Mouse (Mus musculus) c-Kit-positive CD71-negative TER-119-negative erythroid progenitor cells, embryonic 14.5 days (primary cell): Measurements from ENCODE around the gene Enpp3.

Source experiments
- DNase-seq: peaks from one replicate; pipeline ENCODE4 v3.0.0-alpha.2; 2013; ENCODE audit warnings: low read depth

The Enpp3 gene

GRCm38 (mm10) chr10:24842676-24843075 lies at the start of gene Enpp3:
TSS of gene Enpp3 (minus strand) at chr10:24842823.
- no peak for DNase-seq

GRCm38 (mm10) chr10:24888343-24888742 lies 45.7 kb upstream of the Enpp3 start:
- DNase-seq, result no peak

GRCm38 (mm10) chr10:24886008-24886407 lies 43.4 kb upstream of the Enpp3 start:
- DNase-seq, result peak; percentile 5

- DNase-seq, result no peak
These were observed 31.0 kb upstream of the Enpp3 start for GRCm38 (mm10) chr10:24873624-24874023.

GRCm38 (mm10) chr10:24869760-24870290 lies 27.2 kb upstream of the Enpp3 start, which contains the start of gene Med23:
TSS of gene Med23 (plus strand) at chr10:24869986.
- peak; percentile 97 for DNase-seq

GRCm38 (mm10) chr10:24864434-24864833 lies 21.8 kb upstream of the Enpp3 start:
- peak; percentile 10 for DNase-seq

GRCm38 (mm10) chr10:24863146-24863545 lies 20.5 kb upstream of the Enpp3 start:
- DNase-seq, result no peak

- DNase-seq, result no peak
These were observed 625 bp downstream of the Enpp3 start for GRCm38 (mm10) chr10:24841998-24842397.

- no peak for DNase-seq
These were observed 1.8 kb downstream of the Enpp3 start for GRCm38 (mm10) chr10:24840795-24841194.

- DNase-seq, result no peak
These were observed 6.1 kb downstream of the Enpp3 start for GRCm38 (mm10) chr10:24836366-24837038.

- DNase-seq, result no peak
These were observed 6.8 kb downstream of the Enpp3 start for GRCm38 (mm10) chr10:24835702-24836342.

GRCm38 (mm10) chr10:24834634-24835371 lies 7.8 kb downstream of the Enpp3 start:
- DNase-seq, result no peak

- DNase-seq, result no peak
These were observed 10.3 kb downstream of the Enpp3 start for GRCm38 (mm10) chr10:24832306-24832705.

GRCm38 (mm10) chr10:24831377-24832095 lies 11.1 kb downstream of the Enpp3 start:
- DNase-seq, result no peak

- DNase-seq, result no peak
These were observed 12.2 kb downstream of the Enpp3 start for GRCm38 (mm10) chr10:24830448-24830847.

- DNase-seq, result no peak
These were observed 14.5 kb downstream of the Enpp3 start for GRCm38 (mm10) chr10:24828136-24828535.

- no peak for DNase-seq
These were observed 16.5 kb downstream of the Enpp3 start for GRCm38 (mm10) chr10:24826130-24826529.

- DNase-seq, result no peak
These were observed 17.1 kb downstream of the Enpp3 start for GRCm38 (mm10) chr10:24825456-24826081.

GRCm38 (mm10) chr10:24824621-24825020 lies 18.0 kb downstream of the Enpp3 start:
- no peak for DNase-seq

- peak; percentile 19 for DNase-seq
These were observed 18.7 kb downstream of the Enpp3 start for GRCm38 (mm10) chr10:24823697-24824535.

- no peak for DNase-seq
These were observed 19.4 kb downstream of the Enpp3 start for GRCm38 (mm10) chr10:24823265-24823664.
